Mouse (Mus musculus): ENCODE results near the gene 4931422A03Rik. TPM values are rescaled to one million over a fixed set of nuclear protein-coding genes. Genes with fewer than 3 reads are reported as not detected.

4931422A03Rik gene
- polyA plus RNA-seq, 1 experiment: not detected

GRCm38 (mm10) chr2:103939003-103939402, 89.2 kb downstream of the 4931422A03Rik start:
- DNase-seq (ENCODE audit: extremely low spot score in 1 of 2, low spot score in 1 of 2): no peak

GRCm38 (mm10) chr2:103938573-103938972, 89.6 kb downstream of the 4931422A03Rik start:
- DNase-seq (ENCODE audit: extremely low spot score in 1 of 2, low spot score in 1 of 2): no peak

- DNase-seq (ENCODE audit: extremely low spot score in 1 of 2, low spot score in 1 of 2): no peak
Measured at GRCm38 (mm10) chr2:103937670-103938069, 90.5 kb downstream of the 4931422A03Rik start.

GRCm38 (mm10) chr2:103936666-103937065, 91.5 kb downstream of the 4931422A03Rik start:
- no peak for DNase-seq (ENCODE audit: extremely low spot score in 1 of 2, low spot score in 1 of 2)

- no peak for DNase-seq (ENCODE audit: extremely low spot score in 1 of 2, low spot score in 1 of 2)
Measured at GRCm38 (mm10) chr2:103935691-103936435, 92.3 kb downstream of the 4931422A03Rik start.

GRCm38 (mm10) chr2:103934670-103935069, 93.5 kb downstream of the 4931422A03Rik start:
- DNase-seq (ENCODE audit: extremely low spot score in 1 of 2, low spot score in 1 of 2): no peak

- DNase-seq (ENCODE audit: extremely low spot score in 1 of 2, low spot score in 1 of 2): no peak
Measured at GRCm38 (mm10) chr2:103934270-103934669, 93.9 kb downstream of the 4931422A03Rik start.

- DNase-seq (ENCODE audit: extremely low spot score in 1 of 2, low spot score in 1 of 2): no peak
Measured at GRCm38 (mm10) chr2:103932480-103932879, 95.7 kb downstream of the 4931422A03Rik start.

GRCm38 (mm10) chr2:103932025-103932424, 96.1 kb downstream of the 4931422A03Rik start:
- no peak for DNase-seq (ENCODE audit: extremely low spot score in 1 of 2, low spot score in 1 of 2)

- no peak for DNase-seq (ENCODE audit: extremely low spot score in 1 of 2, low spot score in 1 of 2)
Measured at GRCm38 (mm10) chr2:103931511-103931911, 96.7 kb downstream of the 4931422A03Rik start.

- DNase-seq (ENCODE audit: extremely low spot score in 1 of 2, low spot score in 1 of 2): no peak
Measured at GRCm38 (mm10) chr2:103930306-103931019, 97.7 kb downstream of the 4931422A03Rik start.

- DNase-seq (ENCODE audit: extremely low spot score in 1 of 2, low spot score in 1 of 2): no peak
Measured at GRCm38 (mm10) chr2:103927610-103928145, 100.5 kb downstream of the 4931422A03Rik start.

GRCm38 (mm10) chr2:103926586-103927113, 101.5 kb downstream of the 4931422A03Rik start:
- no peak for DNase-seq (ENCODE audit: extremely low spot score in 1 of 2, low spot score in 1 of 2)

- no peak for DNase-seq (ENCODE audit: extremely low spot score in 1 of 2, low spot score in 1 of 2)
Measured at GRCm38 (mm10) chr2:103919488-103919887, 108.7 kb downstream of the 4931422A03Rik start.

GRCm38 (mm10) chr2:103918375-103918774, 109.8 kb downstream of the 4931422A03Rik start:
- DNase-seq (ENCODE audit: extremely low spot score in 1 of 2, low spot score in 1 of 2): no peak

- no peak for DNase-seq (ENCODE audit: extremely low spot score in 1 of 2, low spot score in 1 of 2)
Measured at GRCm38 (mm10) chr2:103917375-103917774, 110.8 kb downstream of the 4931422A03Rik start.

Other genes with a start within 250 kb of the 4931422A03Rik start
- 160 and 174 TPM in 2 replicates for gene Caprin1, start 230.7 kb downstream of the 4931422A03Rik start, polyA plus RNA-seq (2012; rRNA removed)
- 31.1 and 32.8 TPM in 2 replicates for gene Lmo2, start 70.4 kb downstream of the 4931422A03Rik start, polyA plus RNA-seq (2012; rRNA removed)
- 50.2 and 53.9 TPM in 2 replicates for gene Fbxo3, start 640 bp downstream of the 4931422A03Rik start, polyA plus RNA-seq (2012; rRNA removed)
- gene Gm10912, start 37.5 kb upstream of the 4931422A03Rik start, polyA plus RNA-seq (2012; rRNA removed): 0.38 and 0.46 TPM in 2 replicates
- gene Gm10799, start 40.2 kb upstream of the 4931422A03Rik start, polyA plus RNA-seq (2012; rRNA removed): not detected in 2 replicates
- 4.0 and 6.1 TPM in 2 replicates for gene Cd59b, start 41.5 kb upstream of the 4931422A03Rik start, polyA plus RNA-seq (2012; rRNA removed)
- gene Cd59a, start 67.4 kb upstream of the 4931422A03Rik start, polyA plus RNA-seq (2012; rRNA removed): 17.8 and 19.5 TPM in 2 replicates
- gene A930018P22Rik, start 94.4 kb upstream of the 4931422A03Rik start, polyA plus RNA-seq (2012; rRNA removed): 0.12 and 0.27 TPM in 2 replicates

All from frontal cortex, adult 2 months (tissue).